ENCODE assay signal across 8 mouse cellular contexts in genomic region chr11:58010226-58010781, GRCm38 (mm10). TPM values are rescaled to one million over a fixed set of nuclear protein-coding genes. Genes with fewer than 3 reads are reported as not detected.
DNase-seq lines count a peak whose midpoint lies in the region; ATAC-seq lines count a peak whose summit lies in the region.

No protein-coding gene starts in this region.

- peaks cover 41% of the 10 kb centered on the region for H3K4me1 ChIP-seq in forebrain, embryonic 10.5 days

- H3K36me3 ChIP-seq in forebrain, embryonic 10.5 days (replicated peaks): no peaks in the 10 kb centered on the region
- no peaks in the 10 kb centered on the region for H3K36me3 ChIP-seq in macrophage (ENCODE audit: inconsistent target)

- H3K9me3 ChIP-seq in forebrain, embryonic 10.5 days: no peaks in the 10 kb centered on the region

- H3K27me3 ChIP-seq in forebrain, embryonic 10.5 days (ENCODE audit: poor library complexity, severe bottlenecking): no peaks in the 10 kb centered on the region

- H3K79me2 ChIP-seq in macrophage (ENCODE audit: inconsistent target): peaks cover 53% of the 10 kb centered on the region

- 2% methylated on average over 16 of the region's 16 CpGs for WGBS in forebrain, embryonic 10.5 days
- WGBS in macrophage (ENCODE audit: missing documents): 3% methylated on average over 16 of the region's 16 CpGs

- peak overlapping the region; percentile 94 for H3K27ac ChIP-seq in forebrain, embryonic 10.5 days
- H3K27ac ChIP-seq in macrophage: peak overlapping the region; percentile 78

- peak overlapping the region; percentile 97 for H3K4me3 ChIP-seq in forebrain, embryonic 10.5 days
- H3K4me3 ChIP-seq in macrophage (ENCODE audit: inconsistent target): peak overlapping the region; percentile 67

- peak; percentile 47 for ATAC-seq in CD4-positive, CD25-positive, alpha-beta regulatory T cell, adult 4 months

- peak; percentile 47 for DNase-seq in T-cell, adult 2 months (ENCODE audit: low spot score)
- DNase-seq in forebrain, embryonic 10.5 days (ENCODE audit: extremely low spot score, low spot score): no peak
- peak; percentile 80 for DNase-seq in induced T-regulatory cell, adult 2 months (ENCODE audit: low read depth)
- peak; percentile 41 to 42 for DNase-seq in spleen, postnatal 10 days (ENCODE audit: low spot score in 2 of 2)
- no peak for DNase-seq in left cerebral cortex, adult 11 months (ENCODE audit: low spot score)
- no peak for DNase-seq in layer of hippocampus, postnatal 10 days (ENCODE audit: low spot score in 2 of 2)

RNA-seq across cellular contexts. Expression of gene Larp1, which starts 1.4 kb away (rescaled TPM):
- 10 to 100 TPM; 27.0 to 36.1 TPM for polyA plus RNA-seq in CD4-positive, CD25-positive, alpha-beta regulatory T cell, adult 4 months (2017; shearing (Covaris generic))
- polyA plus RNA-seq in forebrain, embryonic 10.5 days (2016; fragmentation: Nextera tagmentation; extraction: Ambion mirVana): 17.3 and 18.6 TPM in 2 replicates
- total RNA-seq in macrophage (2018; cell fraction: chromatin; rRNA removed): 100 to 1,000 TPM in 17 of 26 experiments, 10 to 100 TPM in 9; 61.5 to 434 (median 141) TPM
- 100 to 1,000 TPM in 7 of 26 experiments, 10 to 100 TPM in 19; 62.3 to 154 (median 85.2) TPM for total RNA-seq in macrophage (2018; cell fraction: cytosol; rRNA removed)
- total RNA-seq in macrophage (2018; cell fraction: nucleus; rRNA removed): 100 to 1,000 TPM in 21 of 26 experiments, 10 to 100 TPM in 5; 71.7 to 336 (median 153) TPM
- 48.8 to 67.1 TPM (median 59.1 TPM) in 3 replicates for polyA plus RNA-seq in macrophage (2018)
- total RNA-seq in layer of hippocampus, postnatal 10 days (2021): 10 to 100 TPM; 89.6 to 92.3 TPM

Comparison
In these comparisons a context has a peak if more than half of its experiments do, and no peak if none do; other contexts are left out.
1. DNase-seq: peak in T-cell, adult 2 months (single experiment), induced T-regulatory cell, adult 2 months (single experiment) and spleen, postnatal 10 days (2 of 2); none in forebrain, embryonic 10.5 days (single experiment), left cerebral cortex, adult 11 months (single experiment) and layer of hippocampus, postnatal 10 days (0 of 2).